Mouse (Mus musculus): ENCODE measurements around the gene Umad1. TPM values are rescaled to one million over a fixed set of nuclear protein-coding genes. Genes with fewer than 3 reads are reported as not detected.

Umad1 gene
- polyA plus RNA-seq, 2 experiments, result 10.7 to 16.6 TPM

DNA sequence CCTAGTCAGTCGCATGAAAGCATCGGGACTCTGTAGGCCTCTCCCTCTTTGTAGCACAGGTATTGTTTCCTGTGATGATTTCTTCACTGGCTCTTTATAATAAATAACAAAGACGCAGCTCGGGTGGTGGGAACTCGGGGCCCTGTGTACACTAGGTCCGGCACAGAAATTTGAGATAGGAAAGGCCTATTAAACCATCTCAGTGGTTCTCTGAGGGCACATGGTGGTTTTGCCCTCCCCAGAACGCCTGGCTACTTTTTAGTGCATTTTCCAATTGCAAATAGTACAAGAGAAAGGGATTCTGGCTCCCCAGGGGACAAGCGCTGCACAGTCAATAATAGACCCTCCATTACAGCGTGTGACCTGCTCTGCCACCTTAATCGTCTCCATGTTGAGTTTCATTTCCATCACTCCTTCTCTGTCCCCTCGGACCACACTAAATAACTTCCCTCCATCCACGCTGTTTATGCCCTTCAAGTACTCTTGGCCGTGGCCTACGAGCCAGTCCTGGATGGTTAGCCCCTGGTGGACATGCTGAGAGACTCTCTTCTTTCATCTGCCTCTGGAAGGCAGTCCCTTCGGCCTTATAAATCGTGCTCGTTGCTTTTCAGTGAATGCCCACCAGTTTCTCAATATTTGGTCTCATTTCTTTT, 227.4 kb downstream of the Umad1 start:
- H3K4me1 ChIP-seq (ENCODE audit: control insufficient read depth, insufficient read depth, low read length), result 0 out of 2 replicates have a peak, but pooled peaks cover 5% of the 10 kb centered on the region
- ATAC-seq (ENCODE audit: low FRiP score, low read depth), result no peak

GRCm38 (mm10) chr6:8487044-8487853, 228.2 kb downstream of the Umad1 start:
- Histone ChIP-seq H3K36me3 (ENCODE audit: control insufficient read depth, insufficient read depth, low read length) (no peaks in the 10 kb centered on the region), H3K4me1 (ENCODE audit: control insufficient read depth, insufficient read depth, low read length) (0 out of 2 replicates have a peak, but pooled peaks cover 5% of the 10 kb centered on the region), H3K9me3 (ENCODE audit: control insufficient read depth, low read length) (no peaks in the 10 kb centered on the region), H3K27me3 (ENCODE audit: control insufficient read depth, insufficient read depth, low read length) (no peaks in the 10 kb centered on the region), H3K9ac (ENCODE audit: low read depth, low read length, severe bottlenecking) (no peak overlapping the region), H3K4me3 (replicated peaks; ENCODE audit: low read length) (no peak overlapping the region), H3K27ac (replicated peaks; ENCODE audit: low read depth, low read length) (no peak overlapping the region), H3K4me2 (replicated peaks; ENCODE audit: low read depth, low read length, severe bottlenecking) (no peak overlapping the region)
- WGBS, result 49% methylated on average over 20 of the region's 20 CpGs
- no peak for TF ChIP-seq POLR2A (IDR thresholded peaks at IDR 0.05; ENCODE audit: borderline replicate concordance, extremely low read depth, insufficient read depth, insufficient read length)
- DNase-seq (ENCODE audit: low spot score) (no peak), ATAC-seq (ENCODE audit: low FRiP score, low read depth) (no peak)

More for the DNA sequence above, 227.4 kb downstream of the Umad1 start:
- no peak for TF ChIP-seq POLR2A (IDR thresholded peaks at IDR 0.05; ENCODE audit: borderline replicate concordance, extremely low read depth, insufficient read depth, insufficient read length)
- DNase-seq (ENCODE audit: low spot score), result no peak
- H3K4me3 ChIP-seq (replicated peaks; ENCODE audit: low read length), result no peak overlapping the region
- H3K27ac ChIP-seq (replicated peaks; ENCODE audit: low read depth, low read length), result no peak overlapping the region
- no peak overlapping the region for H3K4me2 ChIP-seq (replicated peaks; ENCODE audit: low read depth, low read length, severe bottlenecking)
- H3K27me3 ChIP-seq (ENCODE audit: control insufficient read depth, insufficient read depth, low read length), result no peaks in the 10 kb centered on the region
- H3K9me3 ChIP-seq (ENCODE audit: control insufficient read depth, low read length), result no peaks in the 10 kb centered on the region
- H3K36me3 ChIP-seq (ENCODE audit: control insufficient read depth, insufficient read depth, low read length), result no peaks in the 10 kb centered on the region
- H3K9ac ChIP-seq (ENCODE audit: low read depth, low read length, severe bottlenecking), result no peak overlapping the region
- 65% methylated on average over 17 of the region's 17 CpGs for WGBS

DNA sequence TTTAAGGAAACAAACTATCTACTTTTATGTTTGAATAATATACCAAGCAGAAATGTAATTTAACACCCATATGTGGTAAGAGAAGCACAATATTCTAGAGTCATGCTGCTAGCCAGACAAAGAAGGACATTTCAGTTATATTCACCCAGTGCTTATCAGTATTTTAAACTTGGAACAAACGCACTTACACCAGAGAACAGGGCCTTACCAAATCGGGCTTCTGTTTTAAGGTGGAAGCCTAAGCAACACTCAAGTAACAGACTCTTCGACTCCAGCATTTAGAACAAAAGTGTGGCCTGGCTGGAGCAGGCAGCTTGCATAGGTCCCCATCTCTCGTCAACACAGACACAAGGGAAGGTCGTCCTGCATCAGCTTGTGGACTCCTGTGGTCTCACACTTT, 229.2 kb downstream of the Umad1 start:
- Histone ChIP-seq H3K9me3 (ENCODE audit: control insufficient read depth, low read length) (no peaks in the 10 kb centered on the region), H3K4me1 (ENCODE audit: control insufficient read depth, insufficient read depth, low read length) (0 out of 2 replicates have a peak, but pooled peaks cover 5% of the 10 kb centered on the region), H3K4me3 (replicated peaks; ENCODE audit: low read length) (no peak overlapping the region), H3K4me2 (replicated peaks; ENCODE audit: low read depth, low read length, severe bottlenecking) (no peak overlapping the region), H3K27ac (replicated peaks; ENCODE audit: low read depth, low read length) (no peak overlapping the region), H3K9ac (ENCODE audit: low read depth, low read length, severe bottlenecking) (no peak overlapping the region), H3K27me3 (ENCODE audit: control insufficient read depth, insufficient read depth, low read length) (no peaks in the 10 kb centered on the region), H3K36me3 (ENCODE audit: control insufficient read depth, insufficient read depth, low read length) (no peaks in the 10 kb centered on the region)
- DNase-seq (ENCODE audit: low spot score), result no peak
- 62% methylated on average over 5 of the region's 5 CpGs for WGBS
- no peak for TF ChIP-seq POLR2A (IDR thresholded peaks at IDR 0.05; ENCODE audit: borderline replicate concordance, extremely low read depth, insufficient read depth, insufficient read length)
- no peak for ATAC-seq (ENCODE audit: low FRiP score, low read depth)

GRCm38 (mm10) chr6:8489266-8489665, 230.2 kb downstream of the Umad1 start:
- no peak overlapping the region for H3K27ac ChIP-seq (replicated peaks; ENCODE audit: low read depth, low read length)
- no peak for DNase-seq (ENCODE audit: low spot score)
- TF ChIP-seq POLR2A (IDR thresholded peaks at IDR 0.05; ENCODE audit: borderline replicate concordance, extremely low read depth, insufficient read depth, insufficient read length), result no peak
- ATAC-seq (ENCODE audit: low FRiP score, low read depth), result no peak
- H3K4me1 ChIP-seq (ENCODE audit: control insufficient read depth, insufficient read depth, low read length), result 0 out of 2 replicates have a peak, but pooled peaks cover 5% of the 10 kb centered on the region
- no peaks in the 10 kb centered on the region for H3K36me3 ChIP-seq (ENCODE audit: control insufficient read depth, insufficient read depth, low read length)
- no peaks in the 10 kb centered on the region for H3K9me3 ChIP-seq (ENCODE audit: control insufficient read depth, low read length)
- 81% methylated on average over 7 of the region's 7 CpGs for WGBS
- H3K27me3 ChIP-seq (ENCODE audit: control insufficient read depth, insufficient read depth, low read length), result no peaks in the 10 kb centered on the region
- H3K9ac ChIP-seq (ENCODE audit: low read depth, low read length, severe bottlenecking), result no peak overlapping the region
- no peak overlapping the region for H3K4me3 ChIP-seq (replicated peaks; ENCODE audit: low read length)
- H3K4me2 ChIP-seq (replicated peaks; ENCODE audit: low read depth, low read length, severe bottlenecking), result no peak overlapping the region

GRCm38 (mm10) chr6:8489938-8490585, 231.0 kb downstream of the Umad1 start:
- no peak overlapping the region for H3K4me2 ChIP-seq (replicated peaks; ENCODE audit: low read depth, low read length, severe bottlenecking)
- DNase-seq (ENCODE audit: low spot score), result no peak
- no peak for TF ChIP-seq POLR2A (IDR thresholded peaks at IDR 0.05; ENCODE audit: borderline replicate concordance, extremely low read depth, insufficient read depth, insufficient read length)
- 0 out of 2 replicates have a peak, but pooled peaks cover 5% of the 10 kb centered on the region for H3K4me1 ChIP-seq (ENCODE audit: control insufficient read depth, insufficient read depth, low read length)
- H3K27ac ChIP-seq (replicated peaks; ENCODE audit: low read depth, low read length), result no peak overlapping the region
- H3K9ac ChIP-seq (ENCODE audit: low read depth, low read length, severe bottlenecking), result no peak overlapping the region
- no peak overlapping the region for H3K4me3 ChIP-seq (replicated peaks; ENCODE audit: low read length)
- WGBS, result 86% methylated on average over 1 of the region's 1 CpGs
- no peaks in the 10 kb centered on the region for H3K27me3 ChIP-seq (ENCODE audit: control insufficient read depth, insufficient read depth, low read length)
- H3K9me3 ChIP-seq (ENCODE audit: control insufficient read depth, low read length), result no peaks in the 10 kb centered on the region
- no peaks in the 10 kb centered on the region for H3K36me3 ChIP-seq (ENCODE audit: control insufficient read depth, insufficient read depth, low read length)
- no peak for ATAC-seq (ENCODE audit: low FRiP score, low read depth)
